Mouse (Mus musculus): ENCODE data around the gene Gm21789. TPM values are rescaled to one million over a fixed set of nuclear protein-coding genes. Genes with fewer than 3 reads are reported as not detected.

The Gm21789 gene
- not detected in 2 replicates for polyA plus RNA-seq (2021; fragmentation: Nextera tagmentation)
- long read RNA-seq, experiment 1 = 0 reads
- long read RNA-seq, experiment 2 = 0 reads

DNA sequence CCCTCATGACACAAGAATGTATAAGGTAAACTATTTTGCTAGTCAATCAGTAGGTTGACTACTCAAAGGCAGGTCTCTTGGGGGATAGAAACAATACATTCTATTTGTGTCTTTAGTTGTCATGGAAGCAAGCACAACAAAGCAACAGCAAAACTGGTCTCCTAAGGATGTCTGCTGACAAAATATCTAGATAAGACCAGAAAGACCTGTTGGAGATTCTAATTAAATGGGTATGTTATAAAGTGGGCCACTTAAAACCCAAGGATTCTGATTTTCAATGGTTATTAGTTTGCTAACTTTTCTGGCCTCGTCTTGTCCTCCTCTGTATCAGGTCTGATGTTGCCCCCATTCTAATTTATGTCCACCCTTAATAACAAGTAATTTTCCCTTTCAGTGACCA is at the start of gene Gm21789:
Gene Gm21789, plus strand, starts transcription at position 301 of the 400 bp plus-strand sequence.

DNA sequence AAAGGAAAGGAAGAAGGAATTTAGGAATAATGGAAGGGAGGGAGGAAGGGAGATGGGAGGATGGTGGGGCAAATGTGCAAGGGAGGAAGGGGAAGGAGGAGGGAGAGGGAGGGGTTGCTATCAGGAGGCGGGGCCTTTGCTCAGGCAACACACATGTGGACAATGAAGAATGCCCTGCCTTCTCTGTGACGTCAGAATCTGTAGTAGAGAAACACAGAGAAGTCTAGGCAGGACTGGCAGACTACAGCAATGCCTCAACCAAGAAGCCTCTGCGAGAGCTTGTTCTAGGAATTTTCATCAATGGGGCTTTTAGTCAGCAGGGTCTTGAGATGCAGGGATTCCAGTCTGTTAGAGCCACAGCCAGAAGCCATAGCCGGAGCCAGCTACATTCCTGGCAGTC is 47.2 kb upstream of the Gm21789 start, which contains the start of gene Btbd35f30:
Gene Btbd35f30, plus strand, starts transcription at position 301 of the 400 bp plus-strand sequence.

DNA sequence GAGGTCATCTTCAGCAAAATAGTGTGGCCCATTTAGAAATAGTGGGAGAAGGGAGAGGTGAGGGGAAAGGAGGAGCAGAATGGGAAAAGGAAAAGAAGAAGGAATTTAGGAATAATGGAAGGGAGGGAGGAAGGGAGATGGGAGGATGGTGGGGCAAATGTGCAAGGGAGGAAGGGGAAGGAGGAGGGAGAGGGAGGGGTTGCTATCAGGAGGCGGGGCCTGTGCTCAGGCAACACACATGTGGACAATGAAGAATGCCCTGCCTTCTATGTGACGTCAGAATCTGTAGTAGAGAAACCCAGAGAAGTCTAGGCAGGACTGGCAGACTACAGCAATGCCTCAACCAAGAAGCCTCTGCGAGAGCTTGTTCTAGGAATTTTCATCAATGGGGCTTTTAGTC is 32.0 kb downstream of the Gm21789 start, which contains the start of gene Btbd35f5:
Gene Btbd35f5, plus strand, starts transcription at position 301 of the 400 bp plus-strand sequence.

Other genes starting within 250 kb of the Gm21789 start
- not detected in 2 replicates for gene Btbd35f21, start 215.7 kb upstream of the Gm21789 start, polyA plus RNA-seq (2021; fragmentation: Nextera tagmentation)
- not detected in 2 replicates for gene Btbd35f30, start 47.1 kb upstream of the Gm21789 start, polyA plus RNA-seq (2021; fragmentation: Nextera tagmentation)
- gene Btbd35f5, start 32.1 kb downstream of the Gm21789 start, polyA plus RNA-seq (2021; fragmentation: Nextera tagmentation) = not detected in 2 replicates

Measured in left cerebral cortex, adult 6 months (tissue).